Mouse (Mus musculus) kidney, adult 11 months (tissue): Measurements from ENCODE around the gene Shf.
A peak's percentile ranks its signal among the peaks of the same experiment; 100 is the strongest.
"Not testable (repeated sequence)": the region's sequence is repeated elsewhere in the genome, so short reads cannot be mapped to it uniquely, and the experiment has no call there.

Experiments used
- DNase-seq: peaks from one replicate; pipeline ENCODE4 v3.0.0; 2022

Gene Shf

DNA sequence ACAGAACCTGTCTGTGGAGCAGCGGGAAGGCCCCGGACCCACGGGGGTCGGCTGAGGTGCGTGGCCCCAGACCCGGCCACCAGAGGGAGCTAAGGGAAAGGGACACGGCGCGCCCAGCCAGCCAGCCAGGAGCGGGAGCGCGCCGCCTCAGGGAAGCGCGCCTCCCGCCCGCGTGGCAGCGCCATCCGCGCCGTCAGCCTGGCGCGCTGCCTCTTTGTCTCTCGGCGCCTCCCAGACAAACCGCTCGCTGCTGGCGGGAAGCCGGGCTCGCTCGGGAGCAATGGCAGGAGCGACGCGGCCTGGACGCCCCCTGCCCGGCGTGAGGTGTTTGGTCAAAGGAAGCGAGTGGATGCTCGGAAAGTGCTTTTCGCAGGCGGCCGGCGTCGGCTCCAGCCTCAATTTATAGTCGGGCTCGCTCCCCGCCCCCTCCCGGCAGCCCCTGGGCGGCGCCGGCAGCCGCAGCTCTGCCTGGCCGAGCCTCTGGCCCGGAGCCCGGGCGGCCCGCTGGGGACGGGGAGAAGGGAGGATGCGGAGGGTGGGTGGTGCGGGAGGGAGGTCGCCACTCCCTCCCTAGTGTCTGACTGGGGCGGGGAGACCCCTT is 20.3 kb downstream of the Shf start:
- peak; percentile 84 for DNase-seq

DNA sequence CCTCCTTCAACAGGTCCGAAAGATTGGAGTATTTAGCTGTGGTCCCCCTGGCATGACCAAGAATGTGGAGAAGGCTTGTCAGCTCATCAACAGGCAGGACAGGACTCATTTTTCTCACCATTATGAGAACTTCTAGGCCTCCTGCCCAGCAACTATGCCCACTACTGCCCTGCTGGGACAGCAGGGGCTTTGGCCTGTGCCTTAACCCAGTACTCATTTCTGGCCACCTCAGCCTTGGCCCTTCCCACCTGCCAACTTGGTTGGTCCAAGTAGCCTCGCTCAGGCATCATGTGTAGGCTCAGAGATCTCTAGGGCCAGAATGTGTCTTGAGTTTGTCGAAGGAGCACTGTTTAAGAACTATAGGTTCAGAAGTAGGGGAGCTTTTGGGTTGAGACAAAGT is 21.7 kb downstream of the Shf start:
- DNase-seq = no peak

DNA sequence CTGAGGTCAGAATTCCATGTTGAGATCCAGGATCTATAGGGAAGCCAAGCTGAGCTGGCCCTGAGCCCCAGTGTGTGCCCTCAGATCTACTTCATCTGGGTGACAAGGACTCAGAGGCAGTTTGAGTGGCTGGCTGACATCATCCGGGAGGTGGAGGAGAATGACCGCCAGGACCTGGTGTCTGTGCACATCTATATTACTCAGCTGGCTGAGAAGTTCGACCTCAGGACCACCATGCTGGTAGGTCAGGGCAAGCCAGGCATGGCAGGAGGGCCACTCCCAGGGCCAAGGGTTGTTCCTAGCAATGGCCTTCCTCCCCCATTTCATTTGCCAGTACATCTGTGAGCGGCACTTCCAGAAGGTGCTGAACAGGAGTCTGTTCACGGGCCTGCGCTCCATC is 22.8 kb downstream of the Shf start:
- not testable (repeated sequence) for DNase-seq

DNA sequence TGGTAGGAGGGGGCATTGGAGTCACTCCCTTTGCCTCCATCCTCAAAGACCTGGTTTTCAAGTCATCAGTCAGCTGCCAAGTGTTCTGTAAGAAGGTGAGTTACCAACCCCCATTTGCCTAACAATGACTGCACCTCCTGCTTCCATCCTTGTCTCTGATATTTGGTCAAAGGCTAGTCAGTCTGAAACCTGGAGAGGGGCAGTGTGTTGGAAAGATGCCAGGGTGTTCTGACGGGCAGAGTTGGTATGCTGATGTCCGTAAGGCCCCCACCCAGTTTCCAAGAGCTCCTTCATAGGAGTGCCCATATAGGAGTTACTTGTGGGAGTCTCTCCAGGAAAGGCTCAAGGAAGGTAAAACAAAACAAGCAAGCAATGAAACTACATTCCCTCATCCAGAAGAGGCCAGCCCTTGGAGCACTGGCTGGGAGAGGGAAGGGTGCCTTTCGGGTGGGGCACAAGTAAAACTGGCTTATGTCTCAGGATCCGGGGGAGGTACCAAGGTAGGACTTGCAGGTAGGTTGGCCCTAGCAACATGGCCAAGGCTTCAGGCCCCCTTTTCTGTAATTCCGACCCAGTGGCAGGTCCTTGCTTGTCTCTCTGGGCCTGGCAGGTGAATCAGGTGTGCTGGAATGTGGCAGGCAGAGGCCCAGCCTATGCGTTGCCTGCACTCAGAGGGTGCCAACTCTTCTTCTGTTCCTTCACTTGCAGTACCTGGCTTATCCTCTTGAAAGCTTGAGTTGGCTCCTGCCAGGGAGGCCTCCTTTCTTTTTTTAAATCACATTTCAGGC is 23.7 kb downstream of the Shf start:
- DNase-seq = no peak

DNA sequence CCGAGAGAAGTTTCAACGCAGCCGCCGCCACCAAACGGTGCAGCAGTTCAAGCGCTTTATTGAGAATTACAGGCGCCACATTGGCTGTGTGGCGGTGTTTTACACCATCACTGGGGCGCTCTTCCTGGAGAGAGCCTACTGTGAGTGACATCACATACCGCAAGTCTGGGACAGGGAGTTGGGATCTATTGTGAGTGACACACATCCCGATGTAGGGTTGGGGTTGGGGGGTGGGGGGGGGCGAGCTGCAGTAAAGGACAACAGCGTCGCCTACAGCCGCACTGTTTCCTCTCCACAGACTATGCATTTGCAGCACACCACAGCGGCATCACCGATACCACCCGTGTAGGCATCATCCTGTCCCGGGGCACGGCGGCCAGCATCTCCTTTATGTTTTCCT is 31.7 kb downstream of the Shf start:
- DNase-seq = no peak

DNA sequence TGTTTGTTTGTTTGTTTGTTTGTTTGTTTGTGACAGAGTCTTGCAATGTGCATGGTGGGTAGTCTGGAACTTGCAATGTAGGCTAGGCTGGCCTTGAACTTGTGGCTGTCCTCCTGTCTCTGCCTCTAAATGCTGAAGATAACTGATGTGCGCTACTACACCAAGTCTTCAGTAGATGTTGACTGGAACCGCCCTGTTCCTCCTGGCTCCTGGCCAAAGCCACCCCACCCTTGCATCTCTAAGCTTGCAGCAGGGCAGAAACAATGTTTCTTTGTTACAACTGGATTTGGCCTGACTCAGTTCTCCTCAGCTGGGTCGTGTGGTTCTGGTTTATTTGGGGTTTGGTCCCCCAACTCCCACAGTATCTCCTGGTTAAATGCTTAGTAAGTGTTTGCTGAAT is 34.8 kb downstream of the Shf start:
- no peak for DNase-seq

- DNase-seq = no peak
Measured at GRCm38 (mm10) chr2:122332222-122332621, 36.7 kb downstream of the Shf start.

DNA sequence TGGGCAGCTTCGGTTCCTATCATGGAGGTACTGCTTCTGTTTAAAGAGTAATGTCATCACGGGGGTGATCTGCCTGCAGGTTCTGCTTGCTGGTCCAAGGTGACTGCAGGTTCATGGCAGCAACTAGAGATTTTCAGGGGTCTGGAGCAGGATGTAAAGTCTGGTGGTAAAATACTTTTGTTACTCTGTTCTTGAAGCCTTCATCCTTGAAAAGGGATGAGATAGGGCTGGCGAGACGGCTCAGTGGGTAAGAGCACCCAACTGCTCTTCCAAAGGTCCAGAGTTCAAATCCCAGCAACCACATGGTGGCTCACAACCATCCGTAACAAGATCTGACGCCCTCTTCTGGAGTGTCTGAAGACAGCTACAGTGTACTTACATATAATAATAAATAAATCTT is 38.6 kb downstream of the Shf start:
- not testable (repeated sequence) for DNase-seq

DNA sequence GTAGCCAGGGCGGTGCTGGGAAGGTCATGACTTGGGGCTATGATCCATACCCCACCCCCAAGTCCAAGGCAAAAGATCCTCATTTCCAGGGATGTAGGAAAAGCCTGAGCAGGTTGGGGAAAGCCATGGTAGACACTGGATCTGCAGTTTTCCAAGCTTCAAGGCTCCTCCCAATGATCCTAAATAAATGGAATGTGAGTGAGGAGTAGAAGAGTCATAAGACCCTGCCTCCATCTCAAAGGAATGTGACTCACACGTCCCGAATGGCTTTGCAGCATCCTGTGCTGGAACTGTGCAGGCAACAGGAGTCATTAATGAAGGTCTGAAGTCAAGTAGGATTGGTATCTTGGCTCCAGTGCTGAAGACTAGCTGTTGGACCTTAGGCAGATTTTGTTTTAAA is 41.0 kb downstream of the Shf start:
- no peak for DNase-seq

GRCm38 (mm10) chr2:122325361-122325760 is 43.6 kb downstream of the Shf start:
- no peak for DNase-seq

GRCm38 (mm10) chr2:122324586-122324985 is 44.4 kb downstream of the Shf start:
- peak; percentile 12 for DNase-seq

DNA sequence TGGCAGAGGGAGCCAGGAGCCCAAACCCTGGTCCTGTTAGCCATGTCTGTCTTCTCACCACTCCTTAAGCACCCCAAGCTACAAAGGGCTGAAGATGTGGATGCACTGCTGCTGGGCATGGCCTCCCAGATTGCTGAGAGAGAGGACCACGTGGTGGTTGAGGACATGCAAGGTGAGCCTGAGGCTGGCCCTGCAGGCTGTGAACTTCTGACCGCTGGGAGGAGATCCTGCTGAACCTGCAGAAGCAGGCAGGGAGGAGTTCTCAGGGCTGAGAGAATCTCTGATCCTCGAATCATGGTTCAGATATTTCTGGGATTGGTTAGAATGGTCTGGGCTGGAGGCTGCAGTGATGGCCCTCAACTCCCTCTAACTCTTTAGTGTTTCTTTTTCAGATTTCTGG is 45.0 kb downstream of the Shf start:
- peak; percentile 30 for DNase-seq

DNA sequence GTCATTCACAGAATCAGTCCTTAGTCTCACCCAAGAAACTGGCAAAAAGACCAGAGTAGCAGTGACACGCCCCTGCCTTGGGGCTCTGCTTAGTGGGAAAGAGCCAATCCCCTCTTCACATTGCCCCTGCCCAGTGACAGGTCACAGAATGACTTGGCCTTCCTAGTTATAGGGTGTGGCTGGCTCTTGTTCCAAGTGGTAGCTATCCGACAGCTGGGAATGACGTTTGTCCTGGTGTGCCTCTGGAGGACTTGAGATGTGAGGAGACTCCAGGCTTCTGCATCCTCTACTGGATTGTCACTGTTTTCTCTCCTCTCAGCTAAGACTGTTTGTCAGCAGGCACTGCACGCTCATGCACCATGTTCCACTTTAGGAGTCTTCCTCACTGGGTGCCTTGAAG is 51.6 kb downstream of the Shf start:
- DNase-seq = no peak

DNA sequence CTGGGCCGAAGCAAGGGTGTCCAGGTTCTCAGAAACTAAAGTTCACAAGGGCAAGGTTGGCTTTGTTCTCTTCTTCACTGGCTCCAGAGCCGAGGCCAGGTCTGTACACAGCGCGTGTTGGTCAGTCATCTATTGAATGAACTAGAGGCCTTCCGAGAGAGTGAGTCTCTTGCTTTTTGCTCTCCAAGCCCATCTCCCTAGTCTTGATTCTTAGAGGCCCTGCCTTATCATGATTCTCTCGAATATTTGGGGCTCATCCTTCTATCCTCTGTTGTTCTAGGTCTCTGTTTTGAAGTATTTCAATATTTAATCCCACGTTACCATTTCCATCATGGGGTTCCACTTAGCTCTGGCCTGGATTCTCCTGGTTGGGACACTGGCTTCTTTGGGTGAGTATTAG is 53.6 kb downstream of the Shf start, which contains the start of gene Duox1:
Duox1 (plus strand) TSS at position 301 of the 400 bp plus-strand sequence.
- DNase-seq = no peak

- DNase-seq = no peak
Measured at GRCm38 (mm10) chr2:122313536-122313935, 55.4 kb downstream of the Shf start, which contains the start of gene Duoxa1. TSS of gene Duoxa1 (minus strand) at chr2:122313730.

DNA sequence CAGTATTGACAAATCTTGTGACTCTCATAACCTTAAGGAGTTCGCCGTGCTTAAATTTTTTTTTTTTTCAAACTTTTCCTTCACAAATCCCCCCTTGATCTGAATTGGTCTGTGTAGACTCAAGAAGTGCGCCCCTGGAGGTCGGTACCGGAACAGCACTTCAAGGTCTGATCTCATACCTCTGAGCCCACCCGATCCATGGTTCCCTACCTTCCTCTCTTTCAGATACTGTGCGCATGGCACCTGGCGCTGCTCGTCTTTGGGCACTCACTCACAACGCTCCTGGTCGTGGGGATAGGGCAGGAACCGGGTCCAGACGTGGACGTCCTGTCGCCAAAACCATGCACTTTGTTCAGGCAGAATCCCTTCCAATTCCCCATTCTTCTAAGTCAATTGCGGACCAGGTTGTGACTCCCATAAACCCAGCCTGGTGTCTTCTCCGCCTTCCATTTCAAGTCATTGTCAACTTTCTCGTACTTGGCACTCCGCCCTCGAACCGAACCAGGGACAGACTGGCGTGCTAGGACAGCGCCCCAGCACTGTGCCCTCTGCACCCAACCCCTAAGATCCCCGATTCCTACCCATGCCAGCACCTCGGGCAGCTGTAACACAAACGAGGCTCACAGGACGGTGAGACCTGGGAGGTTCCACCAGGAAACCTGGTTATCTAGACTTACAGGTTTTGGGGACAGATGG is 56.1 kb downstream of the Shf start:
- peak; percentile 17 for DNase-seq

GRCm38 (mm10) chr2:122311561-122311960 is 57.4 kb downstream of the Shf start:
- no peak for DNase-seq

GRCm38 (mm10) chr2:122309647-122310046 is 59.3 kb downstream of the Shf start:
- DNase-seq = no peak

DNA sequence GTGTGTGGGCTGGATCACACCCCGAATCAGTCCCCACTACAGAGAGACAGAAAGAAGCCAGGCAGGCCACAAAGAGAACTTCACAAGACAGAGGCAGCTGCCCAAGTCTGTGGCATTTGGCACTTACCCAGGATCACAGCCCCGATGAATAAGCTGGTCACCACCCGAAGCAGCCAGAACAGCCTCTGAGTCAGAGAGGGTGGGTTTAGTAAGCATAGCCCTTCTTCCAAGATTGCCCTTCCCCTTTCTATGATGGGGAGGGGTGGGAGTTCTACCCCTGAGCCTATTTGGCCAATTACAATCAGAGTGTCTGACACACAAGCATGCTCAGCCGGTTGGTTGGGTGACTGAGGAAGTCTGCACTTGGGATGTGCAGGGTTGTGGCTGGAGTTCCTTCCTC is 62.8 kb downstream of the Shf start:
- DNase-seq = no peak

- no peak for DNase-seq
Measured at GRCm38 (mm10) chr2:122305097-122305892, 63.7 kb downstream of the Shf start.

DNA sequence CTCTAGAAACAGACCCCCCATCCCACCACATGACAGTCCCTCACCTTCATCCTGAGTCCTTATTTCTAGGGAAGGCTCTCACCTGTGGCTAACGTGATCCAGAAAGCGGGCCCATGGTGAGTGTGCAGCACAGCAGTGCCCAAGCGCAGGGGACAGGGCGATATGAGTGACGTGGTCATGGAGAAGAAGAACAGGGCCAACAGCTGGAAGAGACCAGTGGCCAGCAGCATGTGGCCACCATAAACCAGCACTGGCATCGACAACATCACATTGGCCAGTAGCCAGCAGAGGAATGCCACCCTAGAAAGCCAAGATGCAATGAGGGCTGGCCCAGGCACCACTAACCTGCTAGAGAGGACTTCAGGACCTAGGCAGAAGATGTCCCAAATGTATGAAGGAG is 64.4 kb downstream of the Shf start:
- DNase-seq = no peak

- DNase-seq = peak; percentile 64
Measured at GRCm38 (mm10) chr2:122302574-122303241, 66.3 kb downstream of the Shf start.
